Mouse (Mus musculus): ENCODE results near the gene 9330161L09Rik. TPM values are rescaled to one million over a fixed set of nuclear protein-coding genes. Genes with fewer than 3 reads are reported as not detected.

Gene 9330161L09Rik
- polyA plus RNA-seq, 1 experiment from 2014 or later, result 0.21 TPM

DNA sequence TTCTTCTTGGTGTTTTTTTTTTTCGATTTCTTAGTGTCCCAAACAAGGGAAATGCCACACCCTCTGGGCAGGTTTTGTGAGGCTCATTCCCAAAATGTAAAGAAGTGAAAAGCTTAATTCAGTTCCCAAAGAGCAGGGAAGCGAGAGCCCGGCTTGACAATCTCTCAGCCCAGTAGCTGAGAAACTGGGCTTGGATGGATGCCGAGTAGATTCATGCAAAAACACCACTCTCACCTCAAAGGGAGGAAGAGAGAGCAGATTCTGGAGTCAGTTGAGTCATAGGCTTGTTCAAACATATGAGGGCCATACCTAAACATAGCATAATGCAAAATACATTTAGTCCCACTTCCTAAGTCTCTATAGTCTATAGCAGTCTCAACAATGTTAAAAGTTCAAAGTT, 27.4 kb downstream of the 9330161L09Rik start:
- Histone ChIP-seq H3K4me2 (no peak overlapping the region), H3K36me3 (no peaks in the 10 kb centered on the region), H3K27ac (no peak overlapping the region), H3K9me3 (replicated peaks) (no peaks in the 10 kb centered on the region), H3K4me3 (replicated peaks) (no peak overlapping the region), H3K4me1 (no peaks in the 10 kb centered on the region), H3K9ac (no peak overlapping the region), H3K27me3 (no peaks in the 10 kb centered on the region)
- 80% methylated on average over 4 of the region's 4 CpGs for WGBS
- no peak for ATAC-seq (replicated peaks; ENCODE audit: low FRiP score)

DNA sequence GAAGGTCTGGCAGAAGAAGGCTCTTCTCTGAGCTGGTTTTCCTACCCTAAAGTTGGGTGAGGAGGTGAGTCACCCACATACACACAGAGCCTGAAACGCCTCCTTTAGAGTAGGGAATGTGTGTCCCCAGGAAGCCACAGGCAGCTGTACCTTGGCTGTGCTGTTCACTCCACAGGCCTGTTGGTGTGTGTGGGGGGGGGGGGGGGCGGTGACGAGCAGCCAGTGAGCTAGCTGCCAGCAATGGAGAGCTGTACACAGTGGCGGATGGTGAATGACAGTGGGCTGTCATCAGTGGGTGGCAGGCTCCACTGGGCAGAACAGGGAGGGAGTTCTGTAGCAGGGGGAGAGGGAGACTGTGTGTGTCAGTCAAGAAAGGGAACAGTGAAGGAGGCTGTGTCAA, 30.8 kb downstream of the 9330161L09Rik start:
- 67% methylated on average over 4 of the region's 4 CpGs for WGBS
- no peak for ATAC-seq (replicated peaks; ENCODE audit: low FRiP score)
- Histone ChIP-seq H3K9ac (no peak overlapping the region), H3K36me3 (no peaks in the 10 kb centered on the region), H3K4me2 (no peak overlapping the region), H3K4me3 (replicated peaks) (no peak overlapping the region), H3K9me3 (replicated peaks) (no peaks in the 10 kb centered on the region), H3K27ac (no peak overlapping the region), H3K4me1 (no peaks in the 10 kb centered on the region), H3K27me3 (no peaks in the 10 kb centered on the region)

DNA sequence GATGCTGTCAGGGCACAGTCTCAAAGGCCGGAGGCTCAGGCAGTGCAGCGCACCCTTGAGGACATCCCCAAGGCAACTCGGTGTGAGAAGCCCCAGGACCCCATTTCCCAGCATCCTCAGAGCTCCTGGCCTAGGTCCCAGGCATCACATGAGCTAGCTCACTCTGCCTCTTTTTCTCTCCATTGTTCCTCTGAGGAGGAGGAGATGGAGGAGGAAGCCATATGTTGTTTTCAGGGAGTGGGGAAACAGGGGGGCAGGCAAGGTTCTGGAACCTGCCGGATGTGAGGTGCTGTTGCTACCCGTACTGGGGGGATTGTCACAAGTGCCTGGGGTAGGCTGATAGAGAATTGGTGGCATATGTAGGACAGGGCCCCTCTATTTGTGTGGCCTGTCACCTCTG, 31.5 kb downstream of the 9330161L09Rik start:
- no peak overlapping the region for H3K4me3 ChIP-seq (replicated peaks)
- no peak overlapping the region for H3K4me2 ChIP-seq
- H3K9ac ChIP-seq, result no peak overlapping the region
- no peak overlapping the region for H3K27ac ChIP-seq
- H3K27me3 ChIP-seq, result no peaks in the 10 kb centered on the region
- no peaks in the 10 kb centered on the region for H3K36me3 ChIP-seq
- H3K4me1 ChIP-seq, result no peaks in the 10 kb centered on the region
- no peak for ATAC-seq (replicated peaks; ENCODE audit: low FRiP score)
- no peaks in the 10 kb centered on the region for H3K9me3 ChIP-seq (replicated peaks)
- 65% methylated on average over 5 of the region's 5 CpGs for WGBS

DNA sequence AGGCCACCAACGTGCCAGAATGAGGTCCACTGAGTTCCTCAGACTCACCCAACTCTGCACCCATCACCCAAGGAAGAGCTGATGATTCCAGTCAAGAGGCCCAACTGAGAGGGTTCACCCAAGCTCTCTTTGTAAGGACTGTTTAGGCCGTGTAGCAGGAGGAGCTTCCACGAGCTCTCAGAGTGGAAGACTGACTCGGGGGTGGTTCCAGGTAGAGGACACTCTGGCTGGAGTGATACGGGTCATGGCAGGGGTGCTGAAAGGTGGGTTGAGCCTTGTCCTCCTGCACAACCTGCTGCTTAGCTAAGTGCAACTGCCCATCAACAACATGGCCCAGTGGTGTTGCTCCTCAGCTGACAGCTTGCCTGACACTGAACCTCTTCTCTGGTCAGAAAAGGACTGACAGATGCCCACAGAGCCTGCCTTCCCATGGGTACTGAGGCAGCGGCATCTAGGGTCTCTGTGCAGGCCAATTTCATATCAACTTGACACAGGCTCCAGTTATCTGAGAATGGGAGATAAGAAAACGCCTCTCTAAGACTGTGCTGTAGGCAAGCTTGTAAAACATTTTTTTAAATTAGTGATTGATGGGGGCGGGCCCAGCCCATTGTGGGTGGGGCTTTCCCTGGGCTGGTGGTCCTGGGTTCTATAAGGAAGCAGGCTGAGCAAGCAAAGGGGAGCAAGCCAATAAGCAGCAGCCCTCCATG, 33.9 kb downstream of the 9330161L09Rik start:
- Histone ChIP-seq H3K27me3 (no peaks in the 10 kb centered on the region), H3K9ac (no peak overlapping the region), H3K4me2 (no peak overlapping the region), H3K4me3 (replicated peaks) (no peak overlapping the region), H3K36me3 (no peaks in the 10 kb centered on the region), H3K9me3 (replicated peaks) (no peaks in the 10 kb centered on the region), H3K4me1 (no peaks in the 10 kb centered on the region), H3K27ac (no peak overlapping the region)
- WGBS, result 69% methylated on average over 8 of the region's 8 CpGs
- ATAC-seq (replicated peaks; ENCODE audit: low FRiP score), result no peak

DNA sequence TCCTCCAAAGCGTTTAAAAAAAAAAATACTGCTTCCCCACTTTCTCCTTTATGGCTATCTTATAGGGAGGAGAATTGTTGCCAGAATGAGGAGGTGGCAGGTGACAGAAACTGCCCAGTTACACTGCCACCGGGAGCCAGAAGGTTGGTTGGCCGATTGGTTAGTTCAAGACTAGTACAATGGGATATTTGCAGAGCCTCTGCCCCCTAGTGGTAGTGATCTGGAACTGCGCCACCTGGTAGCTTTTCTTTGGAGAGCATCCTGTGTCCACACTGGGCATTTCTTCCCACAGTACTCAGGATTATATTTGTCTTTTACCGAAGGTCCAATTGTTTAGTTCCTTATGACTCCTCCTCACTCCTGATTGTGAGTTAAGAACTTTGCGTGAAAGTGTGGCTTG, 35.9 kb downstream of the 9330161L09Rik start:
- no peaks in the 10 kb centered on the region for H3K9me3 ChIP-seq (replicated peaks)
- ATAC-seq (replicated peaks; ENCODE audit: low FRiP score), result no peak
- no peak overlapping the region for H3K4me2 ChIP-seq
- 30% methylated on average over 6 of the region's 6 CpGs for WGBS
- H3K9ac ChIP-seq, result no peak overlapping the region
- H3K4me3 ChIP-seq (replicated peaks), result no peak overlapping the region
- H3K27ac ChIP-seq, result no peak overlapping the region
- peaks cover 7% of the 10 kb centered on the region; the same call in 1 of the 2 replicates for H3K27me3 ChIP-seq
- no peaks in the 10 kb centered on the region for H3K36me3 ChIP-seq
- H3K4me1 ChIP-seq, result peaks cover 4% of the 10 kb centered on the region; the same call in 1 of the 2 replicates

DNA sequence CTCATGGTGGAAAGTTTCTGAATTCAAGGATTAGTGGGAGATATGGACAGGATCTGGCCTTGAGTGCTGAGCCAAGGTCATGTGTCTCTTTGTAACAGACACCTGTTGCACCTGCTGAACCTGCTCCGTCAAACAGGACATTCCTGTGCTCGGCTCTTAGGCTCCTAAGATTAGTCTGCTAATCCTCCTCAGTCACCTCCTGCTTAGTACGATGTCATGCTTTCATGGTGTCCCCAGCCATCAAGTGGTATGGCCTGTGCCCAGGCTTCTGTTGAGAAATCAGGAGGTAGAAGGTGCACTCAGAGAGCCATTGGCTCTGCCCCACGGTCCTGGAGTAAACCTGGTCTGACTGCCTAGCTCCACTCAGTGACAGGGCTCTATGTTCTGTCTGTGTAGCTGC, 36.8 kb downstream of the 9330161L09Rik start:
- Histone ChIP-seq H3K9me3 (replicated peaks) (no peaks in the 10 kb centered on the region), H3K4me1 (peaks cover 4% of the 10 kb centered on the region; the same call in 1 of the 2 replicates), H3K9ac (no peak overlapping the region), H3K27ac (no peak overlapping the region), H3K36me3 (no peaks in the 10 kb centered on the region), H3K27me3 (peaks cover 7% of the 10 kb centered on the region; the same call in 1 of the 2 replicates), H3K4me2 (no peak overlapping the region), H3K4me3 (replicated peaks) (no peak overlapping the region)
- WGBS, result 83% methylated on average over 4 of the region's 4 CpGs
- no peak for ATAC-seq (replicated peaks; ENCODE audit: low FRiP score)

DNA sequence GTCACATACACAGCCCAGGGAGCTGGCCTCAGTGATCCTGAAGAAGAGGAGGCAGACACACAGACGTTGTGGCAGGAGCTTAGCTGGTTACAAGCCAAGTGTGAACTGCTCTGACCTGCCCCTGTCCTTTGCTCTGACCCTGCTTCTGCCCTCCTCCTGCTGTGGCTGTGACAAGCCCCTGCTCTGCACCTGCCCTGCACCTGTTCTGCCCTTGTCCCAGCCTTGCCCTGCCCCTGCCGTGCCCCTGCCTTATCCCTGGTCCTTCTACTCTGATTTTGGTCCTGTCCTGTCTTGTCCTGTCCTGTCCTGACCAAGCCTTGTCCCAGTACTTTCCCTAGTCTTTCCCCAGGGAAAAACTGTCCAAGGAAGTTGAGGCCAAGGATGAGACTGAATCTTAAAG, 38.8 kb downstream of the 9330161L09Rik start:
- Histone ChIP-seq H3K27ac (no peak overlapping the region), H3K4me2 (no peak overlapping the region), H3K27me3 (peaks cover 7% of the 10 kb centered on the region; the same call in 1 of the 2 replicates), H3K9ac (no peak overlapping the region), H3K4me3 (replicated peaks) (no peak overlapping the region), H3K9me3 (replicated peaks) (no peaks in the 10 kb centered on the region), H3K4me1 (peaks cover 4% of the 10 kb centered on the region; the same call in 1 of the 2 replicates), H3K36me3 (no peaks in the 10 kb centered on the region)
- WGBS, result 44% methylated on average over 2 of the region's 2 CpGs
- ATAC-seq (replicated peaks; ENCODE audit: low FRiP score), result no peak

DNA sequence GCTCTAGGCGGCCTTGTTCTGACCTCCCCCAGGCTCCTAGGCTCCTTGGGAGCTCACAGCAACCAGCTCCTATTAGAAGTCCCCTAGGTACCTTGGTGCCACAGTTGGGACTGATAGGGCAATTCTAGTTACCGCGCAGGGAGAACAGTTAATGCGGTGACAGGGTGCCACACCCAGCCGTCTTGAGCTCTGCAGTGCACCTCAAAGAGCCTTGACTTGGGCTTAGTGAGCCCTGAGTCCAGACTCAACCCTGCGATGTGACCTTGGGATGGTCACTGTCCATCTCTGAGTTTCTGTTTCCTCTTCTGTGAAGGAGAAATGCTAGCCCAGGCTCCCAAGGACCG, 39.3 kb downstream of the 9330161L09Rik start:
- ATAC-seq (replicated peaks; ENCODE audit: low FRiP score), result no peak
- Histone ChIP-seq H3K27ac (no peak overlapping the region), H3K4me2 (peak overlapping the region; percentile 42), H3K9me3 (replicated peaks) (no peaks in the 10 kb centered on the region), H3K27me3 (peaks cover 7% of the 10 kb centered on the region; the same call in 1 of the 2 replicates), H3K4me1 (peaks cover 4% of the 10 kb centered on the region; the same call in 1 of the 2 replicates), H3K36me3 (no peaks in the 10 kb centered on the region), H3K4me3 (replicated peaks) (no peak overlapping the region), H3K9ac (no peak overlapping the region)
- WGBS, result 68% methylated on average over 7 of the region's 7 CpGs

DNA sequence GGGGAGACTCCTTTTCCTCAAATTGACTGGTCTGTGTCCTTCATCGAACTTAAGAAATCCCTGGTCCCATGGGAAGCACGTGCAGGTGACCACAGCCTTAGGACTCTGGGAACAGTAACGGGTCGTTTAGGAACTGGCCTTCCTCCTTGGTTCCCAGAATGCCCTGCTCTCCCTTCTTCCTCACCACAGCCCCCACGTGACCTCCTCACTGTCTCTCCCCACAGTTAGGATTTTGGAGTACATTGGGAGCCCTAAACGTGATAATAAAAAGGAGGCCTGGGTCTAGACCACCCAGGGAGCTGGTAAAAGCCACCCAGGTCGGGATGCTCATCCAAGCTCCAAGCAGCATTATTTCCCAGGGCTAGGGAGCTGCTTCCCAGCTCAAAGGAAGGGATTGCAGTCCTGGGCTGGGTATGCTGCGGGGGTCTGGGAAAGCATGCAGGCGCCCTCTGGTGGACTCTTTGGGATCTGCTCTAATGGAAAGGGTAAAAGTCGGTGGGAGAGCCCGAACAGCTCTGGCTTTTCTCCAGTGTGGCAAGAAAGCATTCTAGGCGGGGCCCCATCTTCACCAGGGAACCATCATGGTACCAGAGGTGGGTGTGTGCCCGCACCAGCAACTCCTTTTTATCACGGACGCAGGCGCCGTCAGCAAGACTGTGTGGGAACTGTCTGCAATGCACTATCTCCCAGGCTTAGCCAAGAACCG, 39.8 kb downstream of the 9330161L09Rik start:
- H3K27me3 ChIP-seq, result peaks cover 7% of the 10 kb centered on the region; the same call in 1 of the 2 replicates
- H3K4me3 ChIP-seq (replicated peaks), result no peak overlapping the region
- no peak overlapping the region for H3K27ac ChIP-seq
- H3K9me3 ChIP-seq (replicated peaks), result no peaks in the 10 kb centered on the region
- ATAC-seq (replicated peaks; ENCODE audit: low FRiP score), result peak; percentile 78
- peak overlapping the region; percentile 42 for H3K4me2 ChIP-seq
- WGBS, result 15% methylated on average over 18 of the region's 18 CpGs
- H3K36me3 ChIP-seq, result no peaks in the 10 kb centered on the region
- H3K4me1 ChIP-seq, result peaks cover 4% of the 10 kb centered on the region; the same call in 1 of the 2 replicates
- H3K9ac ChIP-seq, result no peak overlapping the region

DNA sequence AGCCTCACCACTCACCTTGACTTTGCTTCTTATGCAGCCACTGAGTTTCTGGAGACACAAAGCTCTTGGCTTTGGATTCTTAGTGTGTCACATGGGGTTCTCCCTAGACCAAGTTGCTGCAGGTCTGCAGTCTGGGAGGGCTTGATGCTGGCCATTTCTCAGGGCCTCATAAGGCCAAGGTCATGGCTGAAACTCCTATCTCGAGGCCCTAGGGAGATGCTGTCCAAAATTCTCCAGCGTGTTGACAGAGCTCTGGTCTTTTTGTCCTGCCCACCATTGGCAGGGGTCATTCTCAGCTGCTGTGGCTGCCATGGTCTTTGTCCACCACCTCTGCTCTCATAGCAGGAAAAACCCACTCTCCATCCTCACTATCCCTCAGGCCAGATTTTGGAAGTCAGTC, 40.4 kb downstream of the 9330161L09Rik start:
- no peak for ATAC-seq (replicated peaks; ENCODE audit: low FRiP score)
- H3K4me2 ChIP-seq, result no peak overlapping the region
- H3K9me3 ChIP-seq (replicated peaks), result no peaks in the 10 kb centered on the region
- H3K36me3 ChIP-seq, result no peaks in the 10 kb centered on the region
- peaks cover 4% of the 10 kb centered on the region; the same call in 1 of the 2 replicates for H3K4me1 ChIP-seq
- peaks cover 7% of the 10 kb centered on the region; the same call in 1 of the 2 replicates for H3K27me3 ChIP-seq
- WGBS, result 77% methylated on average over 2 of the region's 2 CpGs
- no peak overlapping the region for H3K27ac ChIP-seq
- no peak overlapping the region for H3K4me3 ChIP-seq (replicated peaks)
- H3K9ac ChIP-seq, result no peak overlapping the region

DNA sequence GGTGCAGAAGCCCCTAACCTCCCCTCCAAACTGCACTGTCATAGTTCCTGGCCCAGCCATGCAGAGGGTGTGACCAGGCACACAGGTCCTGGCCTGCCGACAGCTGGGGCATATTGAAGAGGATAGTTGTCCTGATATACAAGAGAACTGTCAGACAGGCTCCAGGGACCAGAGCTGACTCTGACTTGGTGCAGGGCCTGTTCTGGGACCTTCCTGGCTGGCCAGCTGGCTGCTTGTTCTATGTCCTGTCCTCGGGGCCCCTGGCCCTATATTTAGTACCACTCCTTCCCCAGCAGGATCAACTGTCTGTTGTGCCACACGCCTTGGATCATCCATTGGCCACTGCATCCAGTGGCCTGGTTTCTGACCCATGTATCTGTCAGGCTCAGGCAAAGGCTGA, 45.3 kb downstream of the 9330161L09Rik start:
- Histone ChIP-seq H3K27me3 (no peaks in the 10 kb centered on the region), H3K4me1 (no peaks in the 10 kb centered on the region), H3K4me3 (replicated peaks) (no peak overlapping the region), H3K9me3 (replicated peaks) (no peaks in the 10 kb centered on the region), H3K9ac (no peak overlapping the region), H3K4me2 (no peak overlapping the region), H3K36me3 (no peaks in the 10 kb centered on the region), H3K27ac (no peak overlapping the region)
- 80% methylated on average over 3 of the region's 3 CpGs for WGBS
- no peak for ATAC-seq (replicated peaks; ENCODE audit: low FRiP score)

DNA sequence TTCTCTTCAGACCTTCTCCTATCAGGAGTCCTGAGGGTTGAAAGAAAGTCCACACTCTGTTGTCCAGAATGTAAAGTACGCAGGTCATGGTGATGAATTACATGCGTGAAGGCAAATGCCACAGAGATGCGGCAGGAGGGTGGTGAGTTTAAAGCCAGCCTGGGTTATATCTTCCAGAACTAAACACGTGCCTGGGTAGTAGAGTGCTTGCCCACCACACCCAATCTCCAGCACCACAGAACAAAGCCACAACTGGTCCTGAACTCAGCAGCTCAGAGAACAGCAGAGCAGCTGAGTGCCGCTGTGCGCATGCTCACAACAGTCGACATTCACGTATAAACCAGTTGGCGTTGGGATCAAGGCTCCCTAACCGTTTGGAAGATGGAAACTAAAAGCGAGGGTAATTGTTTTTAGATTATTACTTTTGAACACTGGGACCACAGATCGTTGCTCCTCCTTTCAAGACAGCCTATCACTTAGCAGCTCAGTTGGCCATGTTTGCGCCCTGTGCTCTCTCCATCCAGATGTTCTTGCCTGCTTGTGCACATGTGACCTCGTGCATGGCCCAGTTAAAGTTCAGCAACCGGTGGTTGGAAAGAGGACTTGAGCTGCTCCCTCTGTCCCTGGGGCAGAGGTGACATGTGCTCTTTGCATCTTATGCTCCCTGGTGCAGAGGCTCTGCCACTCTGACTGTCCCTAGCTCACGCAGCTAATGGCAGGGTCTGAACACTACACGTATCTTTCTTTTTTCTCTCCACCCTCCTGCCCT, 45.9 kb downstream of the 9330161L09Rik start:
- Histone ChIP-seq H3K4me2 (no peak overlapping the region), H3K4me3 (replicated peaks) (no peak overlapping the region), H3K9me3 (replicated peaks) (no peaks in the 10 kb centered on the region), H3K36me3 (no peaks in the 10 kb centered on the region), H3K9ac (no peak overlapping the region), H3K4me1 (no peaks in the 10 kb centered on the region), H3K27me3 (no peaks in the 10 kb centered on the region), H3K27ac (no peak overlapping the region)
- no peak for ATAC-seq (replicated peaks; ENCODE audit: low FRiP score)
- 82% methylated on average over 17 of the region's 17 CpGs for WGBS
